Mouse (Mus musculus) olfactory bulb, adult 2 months (tissue): ENCODE measurements at regions not wholly inside any gene's neighbourhood (a gene's known extent, or its start where the extent isn't known, plus 50 kb on each side); places are given as distances from the start of the nearest gene placed in this dataset.

Experiments
- CTCF ChIP-seq: fragments of 200-500 bp; IDR thresholded peaks from 2 replicates; pipeline ENCODE4 v1.5.1; 2012; ENCODE audit warnings: low read depth, mild to moderate bottlenecking, low read length, moderate library complexity; ENCODE audit not compliant: insufficient read depth
- POLR2A ChIP-seq: fragments of 200-500 bp; IDR thresholded peaks from 2 replicates; pipeline ENCODE4 v1.6.1; 2012; ENCODE audit warnings: mild to moderate bottlenecking, low read depth, low read length, moderate library complexity; ENCODE audit not compliant: insufficient read depth

DNA sequence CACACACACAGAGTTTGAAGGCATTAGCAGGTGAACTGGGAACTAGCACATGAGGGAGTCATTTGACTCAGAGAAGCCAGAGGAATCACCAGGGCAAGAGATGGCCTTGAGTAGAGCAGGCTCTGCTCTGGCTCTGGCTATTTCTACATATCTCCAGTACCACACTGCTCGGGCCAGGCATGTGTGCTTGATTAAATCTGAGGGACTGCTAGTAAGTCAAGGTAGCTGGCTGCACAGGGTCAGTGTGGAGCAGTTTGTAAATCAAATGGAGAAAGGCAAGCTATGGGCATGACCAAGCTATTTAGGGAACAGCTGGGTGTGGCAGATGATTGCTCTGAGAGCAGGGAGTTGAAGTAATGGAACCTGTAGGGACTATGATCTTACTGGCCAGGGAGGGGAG, 212.5 kb upstream of the Myt1l start:
- no peak for TF ChIP-seq POLR2A
- no peak for TF ChIP-seq CTCF
